Mouse (Mus musculus): ENCODE measurements at regions not wholly inside any gene's neighbourhood (a gene's known extent, or its start where the extent isn't known, plus 50 kb on each side); places are given as distances from the start of the nearest gene placed in this dataset.
A peak's percentile ranks its signal among the peaks of the same experiment; 100 is the strongest.

DNA sequence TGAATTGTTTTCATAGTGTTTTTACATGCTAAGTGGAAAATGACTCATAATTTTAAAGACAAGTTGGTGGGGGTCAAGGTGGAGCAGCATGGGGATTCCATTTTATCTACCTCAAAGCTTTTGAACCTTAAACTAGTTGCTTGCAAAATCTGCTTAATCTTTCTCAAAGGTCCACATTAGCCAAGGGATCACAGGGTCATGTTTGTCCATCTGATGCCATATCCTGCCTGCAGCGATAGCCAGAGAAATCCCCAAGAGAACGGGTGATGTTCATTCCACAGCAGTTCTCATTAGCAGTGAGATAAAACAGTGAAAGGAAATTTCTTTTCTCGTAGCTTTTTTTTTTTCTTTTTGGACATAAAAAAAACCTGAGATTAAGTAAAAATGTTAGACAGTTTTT lies 77.2 kb upstream of the Dcbld2 start:
- no peak for ATAC-seq (ENCODE audit: insufficient number of reproducible peaks, low FRiP score, low TSS enrichment, low read depth)
- Histone ChIP-seq H3K27ac (no peak overlapping the region), H3K27me3 (no peaks in the 10 kb centered on the region)

GRCm38 (mm10) chr16:58343921-58344320 lies 64.3 kb upstream of the Dcbld2 start:
- Histone ChIP-seq H3K4me3 (no peak overlapping the region), H3K36me3 (no peaks in the 10 kb centered on the region), H3K4me2 (no peak overlapping the region), H3K9me3 (no peaks in the 10 kb centered on the region), H3K27me3 (no peaks in the 10 kb centered on the region), H3K27ac (no peak overlapping the region), H3K9ac (no peak overlapping the region), H3K4me1 (no peaks in the 10 kb centered on the region)
- 85% methylated on average over 5 of the region's 5 CpGs for WGBS
- no peak for ATAC-seq (ENCODE audit: insufficient number of reproducible peaks, low FRiP score, low TSS enrichment, low read depth)

More for the DNA sequence above, 77.2 kb upstream of the Dcbld2 start:
- no peak overlapping the region for H3K4me3 ChIP-seq
- H3K9me3 ChIP-seq = no peaks in the 10 kb centered on the region
- no peak overlapping the region for H3K4me2 ChIP-seq
- no peaks in the 10 kb centered on the region for H3K36me3 ChIP-seq
- H3K9ac ChIP-seq = no peak overlapping the region
- no peaks in the 10 kb centered on the region for H3K4me1 ChIP-seq
- 66% methylated on average over 3 of the region's 3 CpGs for WGBS

- no peaks in the 10 kb centered on the region for H3K36me3 ChIP-seq
- H3K9me3 ChIP-seq = no peaks in the 10 kb centered on the region
- H3K4me1 ChIP-seq = peaks cover 10% of the 10 kb centered on the region
- WGBS = 21% methylated on average over 5 of the region's 5 CpGs
- H3K4me3 ChIP-seq = no peak overlapping the region
- no peak overlapping the region for H3K4me2 ChIP-seq
- ATAC-seq (ENCODE audit: insufficient number of reproducible peaks, low FRiP score, low TSS enrichment, low read depth) = peak; percentile 71; the same call in 1 of the 2 replicates
- H3K9ac ChIP-seq = no peak overlapping the region
- no peaks in the 10 kb centered on the region for H3K27me3 ChIP-seq
- H3K27ac ChIP-seq = peak overlapping the region; percentile 59
Measured at GRCm38 (mm10) chr16:58349354-58349753, 58.9 kb upstream of the Dcbld2 start.

- H3K9me3 ChIP-seq = no peaks in the 10 kb centered on the region
- no peak overlapping the region for H3K9ac ChIP-seq
- no peak for ATAC-seq (ENCODE audit: insufficient number of reproducible peaks, low FRiP score, low TSS enrichment, low read depth)
- no peak overlapping the region for H3K4me2 ChIP-seq
- no peak overlapping the region for H3K4me3 ChIP-seq
- peaks cover 13% of the 10 kb centered on the region for H3K4me1 ChIP-seq
- H3K27me3 ChIP-seq = no peaks in the 10 kb centered on the region
- H3K36me3 ChIP-seq = no peaks in the 10 kb centered on the region
- peak overlapping the region; percentile 59 for H3K27ac ChIP-seq
- WGBS = 31% methylated on average over 2 of the region's 2 CpGs
Measured at GRCm38 (mm10) chr16:58349802-58350201, 58.4 kb upstream of the Dcbld2 start.

GRCm38 (mm10) chr16:58352156-58352555 lies 56.1 kb upstream of the Dcbld2 start:
- Histone ChIP-seq H3K9me3 (no peaks in the 10 kb centered on the region), H3K4me1 (peaks cover 13% of the 10 kb centered on the region), H3K9ac (no peak overlapping the region), H3K36me3 (no peaks in the 10 kb centered on the region), H3K27ac (no peak overlapping the region), H3K4me3 (no peak overlapping the region), H3K27me3 (no peaks in the 10 kb centered on the region), H3K4me2 (no peak overlapping the region)
- 61% methylated on average over 3 of the region's 3 CpGs for WGBS
- ATAC-seq (ENCODE audit: insufficient number of reproducible peaks, low FRiP score, low TSS enrichment, low read depth) = no peak

GRCm38 (mm10) chr16:58354551-58354950 lies 53.7 kb upstream of the Dcbld2 start:
- 53% methylated on average over 6 of the region's 6 CpGs for WGBS
- no peak for ATAC-seq (ENCODE audit: insufficient number of reproducible peaks, low FRiP score, low TSS enrichment, low read depth)

More at GRCm38 (mm10) chr16:58354551-58354950, 53.7 kb upstream of the Dcbld2 start:
- Histone ChIP-seq H3K27ac (no peak overlapping the region), H3K4me1 (peaks cover 7% of the 10 kb centered on the region), H3K9ac (no peak overlapping the region), H3K4me3 (no peak overlapping the region), H3K4me2 (no peak overlapping the region), H3K36me3 (no peaks in the 10 kb centered on the region), H3K9me3 (no peaks in the 10 kb centered on the region), H3K27me3 (no peaks in the 10 kb centered on the region)

All from limb, embryonic 15.5 days (tissue).